Mouse (Mus musculus) adrenal gland, adult (tissue): ENCODE data around the gene Hist1h4j.
A peak's percentile ranks its signal among the peaks of the same experiment; 100 is the strongest.

ENCODE experiments used
- DNase-seq, 2 experiments: peaks; one replicate each; pipeline ENCODE4 v3.0.0; 2022 to 2023; ENCODE audit warnings: low spot score in 1 of 2; ENCODE audit not compliant: inconsistent age in 2 of 2

Gene Hist1h4j

DNA sequence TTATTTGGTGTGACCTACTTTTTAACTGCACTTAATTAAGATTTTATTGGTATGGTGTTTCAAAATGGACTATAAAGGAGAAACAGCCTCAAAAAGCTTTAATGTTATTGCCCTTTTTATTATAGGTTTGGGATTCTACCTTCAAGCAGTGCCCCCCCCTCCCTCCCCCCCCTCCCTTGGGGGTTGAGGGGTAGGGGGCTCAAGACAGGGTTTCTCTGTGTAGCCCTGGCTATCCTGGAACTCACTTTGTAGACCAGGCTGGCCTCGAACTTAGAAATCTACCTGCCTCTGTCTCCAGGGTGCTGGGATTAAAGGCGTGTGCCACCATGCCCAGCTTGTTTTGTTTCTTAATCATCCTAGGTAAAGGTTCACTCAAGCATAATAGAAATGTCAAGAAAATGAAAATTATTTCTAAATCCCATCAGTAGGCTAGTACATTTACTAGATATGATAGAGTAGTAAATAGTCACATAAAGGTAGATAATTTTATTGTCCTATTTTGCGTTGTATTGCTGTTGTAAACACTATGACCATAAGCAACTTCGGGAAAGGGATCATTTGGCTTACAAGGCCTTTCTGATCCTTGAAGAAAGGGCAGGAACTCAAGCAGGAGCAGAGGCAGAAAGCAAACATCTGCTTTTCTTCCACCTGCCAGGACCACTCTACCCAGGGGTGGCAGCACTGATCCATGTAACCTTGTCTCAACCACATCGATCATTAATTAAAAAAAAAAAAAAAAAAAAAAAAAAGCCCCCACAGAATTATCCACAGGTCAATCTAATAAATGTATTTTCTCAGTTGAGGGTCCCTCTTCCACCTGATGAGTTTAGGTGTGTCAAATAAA is 11.6 kb upstream of the Hist1h4j start:
- DNase-seq, result no peak

DNA sequence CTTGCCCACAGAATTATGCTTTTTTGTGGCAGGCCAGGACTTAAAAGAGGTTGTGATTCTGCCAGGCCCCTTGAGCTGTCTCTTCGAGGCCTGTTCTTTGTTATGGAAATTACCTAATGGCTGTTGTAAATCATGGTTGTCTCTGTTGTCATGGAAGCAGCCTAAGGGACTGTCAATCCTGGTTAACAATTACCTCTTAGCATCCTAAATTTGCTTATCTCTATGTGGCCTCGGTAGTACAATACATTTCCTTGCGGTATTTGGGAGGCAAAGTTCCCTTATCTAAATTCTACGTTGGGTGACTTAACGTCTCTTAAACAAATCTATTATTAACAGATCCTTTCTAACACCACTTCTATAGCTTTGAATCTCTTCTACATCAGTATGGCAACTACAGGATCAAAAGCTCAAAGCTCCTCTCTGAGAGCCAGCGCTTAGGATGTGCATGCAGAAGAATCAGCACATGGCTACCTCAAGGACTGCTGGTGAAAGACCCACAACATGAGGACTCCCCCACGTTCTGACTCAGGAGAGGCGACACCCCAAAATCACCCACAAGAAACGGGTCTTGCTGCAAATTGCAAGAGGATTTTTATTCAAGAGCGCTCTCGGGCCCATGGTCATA is 6.8 kb upstream of the Hist1h4j start:
- DNase-seq, result no peak

DNA sequence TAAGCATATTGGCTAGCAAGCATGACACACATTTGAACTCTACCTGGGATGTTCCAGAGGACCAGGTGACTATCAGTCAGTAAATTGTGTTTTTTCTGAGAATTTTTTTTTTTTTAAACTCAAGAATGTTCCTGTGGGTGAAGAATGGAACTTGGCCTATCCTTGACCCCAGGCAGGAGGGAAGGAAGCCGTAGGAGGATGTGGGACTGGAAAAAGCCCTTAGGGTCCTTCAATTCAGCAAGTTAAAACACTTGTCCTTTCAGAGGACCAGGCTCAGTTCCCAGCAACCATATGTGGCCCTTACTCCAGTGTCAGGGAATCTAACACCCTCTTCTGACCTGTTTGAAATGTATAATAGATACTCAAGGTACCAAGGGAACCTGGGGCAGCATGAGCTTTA is 5.3 kb upstream of the Hist1h4j start:
- no peak for DNase-seq

DNA sequence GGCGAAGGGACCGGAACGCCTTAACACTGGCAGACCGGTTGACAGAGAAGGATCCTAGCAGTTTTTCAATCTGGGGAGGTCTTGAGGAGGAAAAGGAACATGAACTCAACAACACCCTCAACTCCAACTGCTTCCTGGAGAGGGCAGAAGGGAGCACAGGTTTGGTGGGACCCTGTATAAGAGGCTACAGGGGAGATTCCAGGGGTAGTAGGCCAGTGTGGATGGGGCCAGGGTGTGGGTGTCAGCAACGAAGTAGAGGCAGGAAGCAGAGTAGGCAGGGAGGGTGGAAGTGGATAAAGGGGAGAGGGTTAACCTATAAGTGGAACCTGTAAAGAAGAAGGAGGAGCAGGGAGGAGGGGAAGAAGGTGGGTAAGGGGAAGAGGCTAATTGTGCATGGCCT is 1.4 kb upstream of the Hist1h4j start:
- peak in 1 of 2 experiments; percentile 20 for DNase-seq

DNA sequence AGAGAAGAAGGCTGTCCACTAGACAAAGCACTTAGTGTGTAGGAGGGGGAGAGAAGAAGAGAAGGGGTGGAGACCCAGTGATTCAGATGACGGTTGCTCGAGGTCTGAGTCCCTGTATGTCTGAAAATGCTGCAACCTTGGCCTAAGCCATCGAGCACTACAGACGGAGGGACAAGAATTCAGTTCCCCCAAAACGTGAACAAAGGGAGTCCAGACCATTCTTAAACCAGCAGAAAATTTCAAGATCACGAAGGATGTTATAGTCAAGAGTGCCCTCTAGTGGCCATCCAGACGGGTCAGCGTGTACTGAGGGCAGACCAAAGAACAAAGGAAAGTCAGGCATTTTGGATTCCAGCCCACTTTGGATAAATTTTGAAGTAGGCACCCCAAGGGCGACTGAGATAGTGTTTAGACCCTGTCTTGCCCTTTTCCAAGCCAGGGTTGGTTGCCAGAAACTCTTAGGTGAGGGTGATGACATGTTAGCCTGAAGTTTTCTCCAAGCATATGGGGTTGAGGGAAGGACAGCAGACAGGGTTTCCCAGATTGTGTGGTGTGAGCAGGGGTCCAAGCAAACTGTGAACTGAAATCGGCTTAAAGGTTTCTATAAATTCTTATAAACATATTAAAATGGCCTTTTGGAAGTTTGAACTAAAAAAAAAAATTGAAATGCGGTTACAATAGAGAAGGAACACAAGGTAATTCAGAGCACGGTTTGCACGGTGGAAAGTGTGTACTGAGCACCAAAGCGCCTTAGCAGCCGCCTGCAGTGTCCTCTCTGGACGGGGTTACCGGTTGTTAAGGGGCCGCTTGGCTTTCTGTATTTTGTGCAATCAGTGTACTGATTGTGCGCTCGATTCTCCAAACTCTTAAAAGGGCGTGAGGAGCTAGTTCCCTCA is 606 bp upstream of the Hist1h4j start:
- peak; percentile 75 to 95 for DNase-seq

DNA sequence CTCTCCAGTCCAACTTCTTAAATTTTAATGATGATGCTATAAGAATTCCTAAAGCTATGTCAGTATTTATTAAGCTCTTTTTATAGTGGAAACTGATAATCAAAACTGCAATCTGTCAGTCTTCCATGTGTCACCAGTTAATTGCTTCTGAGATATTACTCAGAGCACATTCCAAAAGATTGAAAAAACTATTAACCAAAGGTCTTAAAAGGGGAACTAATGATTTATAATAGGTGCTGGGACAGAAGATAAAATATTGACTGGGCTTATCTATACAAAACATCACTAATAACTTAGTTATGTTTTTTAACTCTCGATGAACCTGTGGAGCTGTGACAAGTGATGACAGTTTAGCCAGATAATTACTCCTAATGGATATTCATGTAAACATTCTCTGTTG is 10.1 kb downstream of the Hist1h4j start:
- DNase-seq, result no peak

DNA sequence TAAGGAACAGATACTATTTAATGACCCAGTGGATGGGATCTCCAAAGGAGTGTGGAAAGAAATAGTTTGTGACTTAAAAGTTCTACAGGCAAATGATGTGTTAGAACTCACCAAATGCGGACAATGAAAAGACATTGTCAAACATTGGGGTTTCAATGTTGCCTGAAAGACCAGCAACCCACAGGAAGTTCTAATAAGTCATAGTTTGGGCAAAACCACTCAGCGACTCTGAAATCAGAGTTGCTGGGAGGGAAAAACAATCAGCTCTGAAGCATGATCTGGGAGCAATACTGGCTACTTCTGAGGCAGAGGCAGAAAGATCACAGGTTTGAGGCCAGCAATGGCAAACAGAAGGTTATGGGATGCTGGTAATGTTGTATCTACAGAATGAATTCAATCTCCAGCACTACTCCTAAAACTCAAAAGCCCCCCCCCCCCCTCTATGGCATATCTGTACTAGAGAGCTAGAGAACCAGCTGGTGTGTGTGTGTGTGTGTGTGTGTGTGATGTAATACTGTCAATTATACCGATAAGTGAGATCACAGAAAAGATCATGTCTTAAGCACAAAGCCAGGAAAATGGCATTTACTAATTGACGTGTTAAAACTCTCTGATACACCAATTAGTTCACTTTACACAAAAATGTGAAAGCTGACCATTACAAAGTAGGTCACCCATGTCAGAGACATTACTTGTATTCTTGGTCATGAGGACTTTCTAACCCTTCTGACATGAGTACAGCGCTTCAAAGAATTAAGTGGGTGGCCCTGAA is 14.7 kb downstream of the Hist1h4j start:
- DNase-seq, result peak in 1 of 2 experiments; percentile 22

DNA sequence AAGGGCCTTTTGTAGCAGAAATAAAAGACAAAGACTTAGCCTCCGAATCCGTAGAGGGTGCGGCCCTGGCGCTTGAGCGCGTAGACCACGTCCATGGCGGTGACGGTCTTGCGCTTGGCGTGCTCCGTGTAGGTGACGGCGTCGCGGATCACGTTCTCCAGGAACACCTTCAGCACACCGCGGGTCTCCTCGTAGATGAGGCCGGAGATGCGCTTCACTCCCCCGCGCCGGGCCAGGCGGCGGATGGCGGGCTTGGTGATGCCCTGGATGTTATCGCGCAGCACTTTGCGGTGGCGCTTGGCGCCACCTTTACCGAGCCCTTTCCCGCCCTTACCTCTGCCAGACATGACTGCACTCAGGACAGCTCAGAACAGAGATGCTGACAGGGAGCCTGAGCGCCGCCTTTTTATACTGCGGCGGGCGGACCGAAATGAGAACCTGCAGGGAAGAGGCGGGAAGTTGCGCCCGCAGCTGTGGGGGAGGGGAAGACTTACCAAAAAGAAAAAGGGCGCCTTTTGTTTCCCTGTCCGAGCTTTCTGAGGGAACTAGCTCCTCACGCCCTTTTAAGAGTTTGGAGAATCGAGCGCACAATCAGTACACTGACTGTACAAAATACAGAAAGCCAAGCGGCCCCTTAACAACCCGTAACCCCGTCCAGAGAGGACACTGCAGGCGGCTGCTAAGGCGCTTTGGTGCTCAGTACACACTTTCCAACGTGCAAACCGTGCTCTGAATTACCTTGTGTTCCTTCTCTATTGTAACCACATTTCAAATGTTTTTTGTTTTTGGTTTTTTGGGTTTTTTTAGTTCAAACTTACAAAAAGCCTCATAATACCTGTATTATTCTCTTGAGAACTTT is 15.5 kb downstream of the Hist1h4j start, which contains the start of gene Hist1h4k:
TSS of gene Hist1h4k (minus strand) at position 347 of the 859 bp plus-strand sequence.
- DNase-seq, result peak; percentile 88 to 94

DNA sequence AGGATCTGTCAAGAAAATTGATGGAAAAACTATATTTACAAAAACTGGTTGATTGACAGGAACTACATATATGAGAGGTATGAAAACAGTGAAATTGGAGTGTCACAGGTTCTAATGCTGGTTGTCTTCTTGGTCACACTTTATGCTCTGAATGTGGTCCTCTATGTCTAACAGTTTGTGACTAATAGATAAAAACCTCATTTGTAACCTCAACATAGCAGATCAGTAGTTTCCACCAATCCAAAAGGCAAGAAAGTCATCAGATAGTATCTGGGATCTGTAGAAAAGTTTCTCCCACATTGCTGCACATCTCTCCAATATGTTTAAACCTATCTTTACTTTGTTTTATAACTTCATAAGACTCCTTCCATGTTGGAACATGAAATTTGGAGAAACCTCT is 16.6 kb downstream of the Hist1h4j start:
- no peak for DNase-seq

DNA sequence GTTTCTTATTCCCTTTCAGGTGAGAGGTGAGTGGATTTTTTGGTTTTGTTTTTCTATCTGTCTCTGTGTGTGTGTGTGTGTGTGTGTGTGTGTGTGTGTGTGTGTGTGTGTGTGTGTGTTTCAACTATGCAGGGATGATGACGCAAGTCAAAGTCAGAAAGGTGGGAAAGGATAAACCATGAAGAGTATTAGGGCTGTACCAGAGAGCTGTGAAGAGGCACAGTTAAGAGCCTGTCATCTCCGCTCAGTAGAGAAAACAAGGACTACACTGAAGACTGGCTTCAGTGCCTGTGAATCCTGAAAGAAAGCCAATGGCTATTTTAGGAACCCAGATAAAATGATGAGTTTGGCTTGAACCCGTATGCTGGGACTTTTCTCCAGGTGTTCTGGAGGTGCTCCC is 17.0 kb downstream of the Hist1h4j start:
- DNase-seq, result no peak

DNA sequence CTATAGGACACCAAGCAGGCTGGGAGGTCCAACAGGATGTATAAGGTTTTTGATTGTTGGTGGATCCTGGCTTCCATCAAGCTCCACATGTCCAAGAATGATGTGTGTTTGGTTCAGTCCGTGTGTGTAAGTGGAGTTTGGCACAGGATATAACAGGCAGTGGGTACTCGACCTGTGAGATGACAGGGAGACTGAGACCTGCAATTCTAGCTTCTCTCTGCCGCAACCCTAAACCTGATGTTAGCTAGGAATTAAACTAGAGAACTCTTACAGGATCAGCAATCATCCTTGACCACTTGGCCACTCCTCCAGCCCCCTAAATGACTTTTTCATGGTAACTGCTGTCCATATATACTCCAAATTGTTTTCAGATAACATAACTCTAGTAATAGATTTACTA is 17.5 kb downstream of the Hist1h4j start:
- no peak for DNase-seq

DNA sequence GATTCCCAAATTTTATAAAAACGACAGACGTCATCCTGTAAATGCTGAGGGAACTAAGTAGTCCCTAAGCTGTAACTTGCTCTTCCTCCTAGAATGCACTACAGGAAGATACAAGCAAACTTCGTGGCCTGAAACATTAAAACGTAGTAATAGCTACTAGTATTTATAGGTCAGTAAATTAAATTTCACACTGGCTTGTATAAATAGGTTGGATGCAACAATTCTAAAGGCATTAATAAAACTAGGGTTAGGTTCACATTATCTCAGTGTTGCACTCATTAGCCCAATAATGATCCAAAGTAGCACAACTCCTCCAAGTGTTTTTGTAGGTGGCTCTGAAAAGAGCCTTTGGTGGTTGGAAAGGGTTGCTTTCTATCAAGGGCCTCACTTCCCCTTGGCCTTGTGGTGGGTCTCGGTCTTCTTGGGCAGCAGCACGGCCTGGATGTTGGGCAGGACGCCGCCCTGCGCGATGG is 18.2 kb downstream of the Hist1h4j start:
- no peak for DNase-seq

DNA sequence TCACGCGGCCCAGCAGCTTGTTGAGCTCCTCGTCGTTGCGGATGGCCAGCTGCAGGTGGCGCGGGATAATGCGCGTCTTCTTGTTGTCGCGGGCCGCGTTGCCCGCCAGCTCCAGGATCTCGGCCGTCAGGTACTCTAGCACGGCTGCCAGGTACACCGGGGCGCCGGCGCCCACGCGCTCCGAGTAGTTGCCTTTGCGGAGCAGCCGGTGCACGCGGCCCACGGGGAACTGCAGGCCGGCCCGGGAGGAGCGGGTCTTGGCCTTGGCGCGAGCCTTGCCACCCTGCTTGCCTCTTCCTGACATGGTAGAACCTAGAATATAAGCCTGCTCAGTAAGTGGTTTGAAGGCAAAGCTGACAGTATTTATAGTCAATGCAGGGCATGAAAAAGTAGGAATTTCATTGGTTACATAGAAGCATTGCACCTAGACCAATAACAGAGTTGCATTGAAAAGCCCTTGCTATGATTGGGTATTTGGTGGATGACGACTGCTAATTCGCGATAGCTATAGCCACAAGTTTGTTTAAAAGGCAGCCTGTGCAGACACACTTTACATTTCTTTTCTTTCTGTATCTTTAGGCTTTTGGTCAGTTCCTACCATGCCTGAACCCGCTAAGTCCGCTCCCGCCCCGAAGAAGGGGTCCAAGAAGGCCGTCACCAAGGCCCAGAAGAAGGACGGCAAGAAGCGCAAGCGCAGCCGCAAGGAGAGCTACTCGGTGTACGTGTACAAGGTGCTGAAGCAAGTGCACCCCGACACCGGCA is 18.8 kb downstream of the Hist1h4j start, which contains the start of the genes Hist1h2ak and Hist1h2bn:
TSS of gene Hist1h2ak (minus strand) at position 304 of the 762 bp plus-strand sequence.
TSS of gene Hist1h2bn (plus strand) at position 600 of the 762 bp plus-strand sequence.
- DNase-seq, result peak; percentile 67 to 93

DNA sequence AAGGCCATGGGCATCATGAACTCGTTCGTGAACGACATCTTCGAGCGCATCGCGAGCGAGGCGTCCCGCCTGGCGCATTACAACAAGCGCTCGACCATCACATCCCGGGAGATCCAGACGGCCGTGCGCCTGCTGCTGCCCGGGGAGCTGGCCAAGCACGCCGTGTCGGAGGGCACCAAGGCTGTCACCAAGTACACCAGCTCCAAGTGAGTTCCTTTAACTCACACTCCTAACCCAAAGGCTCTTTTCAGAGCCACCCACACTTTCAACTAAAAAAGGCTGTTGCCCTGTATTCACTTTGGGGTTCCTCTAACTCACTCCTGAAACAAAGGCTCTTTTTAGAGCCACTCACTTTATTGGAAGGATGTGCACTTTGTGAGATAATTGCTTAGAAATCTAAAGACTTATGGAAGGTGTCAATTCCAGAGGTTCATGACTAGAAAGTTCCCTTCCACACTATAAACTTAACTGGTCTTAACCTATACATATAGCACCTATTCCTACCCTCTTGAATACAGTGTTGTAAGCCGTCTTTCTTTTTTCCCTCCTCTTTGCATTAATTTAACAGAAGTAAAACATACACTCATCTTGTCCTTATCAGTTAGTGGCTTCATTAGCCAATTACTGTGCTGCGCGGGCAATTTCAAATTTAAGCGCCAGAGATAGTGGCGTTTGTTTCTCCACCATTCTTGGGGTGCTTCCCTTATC is 19.6 kb downstream of the Hist1h4j start:
- peak in 1 of 2 experiments; percentile 64 for DNase-seq

DNA sequence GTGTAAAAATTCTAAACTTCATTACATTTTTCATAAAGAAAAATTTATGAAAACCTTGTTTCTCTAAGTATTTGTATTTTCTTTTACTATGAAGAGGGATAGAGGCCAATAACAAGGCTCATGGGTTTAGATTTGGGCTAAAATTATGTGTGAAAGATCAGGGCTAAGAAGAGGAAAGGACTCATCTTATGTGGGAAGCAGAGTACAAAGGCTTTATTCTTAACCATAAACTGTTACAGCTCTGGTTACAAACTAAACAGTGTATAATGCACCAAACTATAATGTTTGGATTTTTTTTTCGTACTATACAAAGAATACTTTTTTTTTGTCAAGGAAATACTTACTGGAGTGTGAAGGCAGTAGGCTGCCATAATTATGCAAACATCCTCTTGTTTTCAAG is 20.8 kb downstream of the Hist1h4j start:
- no peak for DNase-seq

DNA sequence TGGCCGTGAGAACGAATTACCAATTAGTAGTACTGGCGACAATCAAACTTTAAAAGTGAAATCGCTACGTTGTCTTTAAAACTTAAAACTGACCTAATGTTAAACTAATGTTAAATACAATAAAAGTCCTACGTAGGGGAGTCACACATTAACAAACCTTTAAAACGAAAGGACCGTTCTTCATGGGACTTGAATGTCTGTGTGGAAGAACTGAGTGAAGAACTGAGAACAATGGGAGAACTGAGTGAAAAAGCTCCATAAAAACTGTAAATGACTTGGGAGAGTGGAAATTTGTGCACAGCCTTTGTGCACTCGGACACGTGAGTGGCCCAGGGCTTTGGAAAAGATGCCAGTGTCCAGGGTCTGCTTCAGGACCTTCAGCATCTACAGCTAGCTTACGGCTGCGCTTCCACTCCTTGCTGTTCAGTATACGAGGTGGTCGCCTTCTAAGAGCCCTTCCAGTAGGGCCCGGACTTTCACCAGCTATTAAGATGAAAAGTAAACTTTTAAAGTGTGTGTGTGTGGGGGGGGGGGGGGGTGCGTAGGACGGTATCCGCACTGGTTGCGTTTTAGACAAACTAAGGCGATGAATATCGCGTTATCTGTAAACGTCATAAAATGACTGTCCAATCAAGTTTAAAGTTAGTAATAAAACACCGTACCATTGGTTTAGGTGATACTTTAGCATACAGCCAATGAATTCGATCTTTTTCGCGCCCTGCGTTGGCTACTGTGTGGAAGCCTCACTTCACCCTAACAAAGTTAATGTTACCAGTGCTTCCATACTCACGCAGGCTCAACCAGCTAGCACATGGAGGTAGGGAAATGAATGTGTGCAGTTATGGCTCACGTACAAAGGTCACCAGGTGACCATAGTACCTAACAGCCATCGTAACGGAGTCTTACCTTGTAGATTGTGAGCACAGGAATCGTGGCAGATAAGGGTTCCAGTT is 44.2 kb downstream of the Hist1h4j start:
- DNase-seq, result peak; percentile 67 to 91
